Comparison of ENCODE assay signal across 22 mouse cellular contexts in genomic region chr1:57400877-57401276, GRCm38 (mm10).
"Had no signal": no experiment of that assay in that cellular context is flagged by ENCODE, and none has a peak within 500 bp of the region (broad histone marks: within the 10 kb centered on the region; RNA-seq: fewer than 3 reads in every experiment).

No protein-coding gene starts in this region.

- H3K27ac ChIP-seq: gastrocnemius, adult 2 months; heart, embryonic 10.5 days; hindbrain, embryonic 10.5 days; hindbrain, embryonic 12.5 days; hindbrain, embryonic 14.5 days; intestine, embryonic 15.5 days; limb, embryonic 10.5 days; limb, embryonic 12.5 days; liver, embryonic 13.5 days; liver, embryonic 15.5 days had no signal

- H3K4me1 ChIP-seq: intestine, embryonic 15.5 days; limb, embryonic 12.5 days had no signal

- DNase-seq: gastrocnemius, adult 2 months; gastrocnemius, postnatal 10 days; gastrocnemius, postnatal 25 days; heart, adult 18-20 months; heart, postnatal 10 days; heart, postnatal 4 days; kidney, adult 18-20 months; kidney, adult 8-10 months; kidney, postnatal 10 days; kidney, postnatal 25 days; kidney, postnatal 4 days; liver; liver, embryonic 13.5 days had no signal

- H3K4me3 ChIP-seq: gastrocnemius, adult 2 months; heart, embryonic 10.5 days; heart, embryonic 12.5 days; hindbrain, embryonic 10.5 days; hindbrain, embryonic 12.5 days; intestine, embryonic 15.5 days; limb, embryonic 10.5 days; limb, embryonic 12.5 days; liver, embryonic 13.5 days; liver, embryonic 15.5 days had no signal
